In genomic region chr16:54259260-54259659, GRCm38 (mm10) we compare ENCODE assay signal across 24 mouse cellular contexts.
DNase-seq lines count a peak whose midpoint lies in the region; ATAC-seq and TF ChIP-seq lines count a peak whose summit lies in the region.
"Had no signal": no experiment of that assay in that cellular context is flagged by ENCODE, and none has a peak within 500 bp of the region (broad histone marks: within the 10 kb centered on the region; RNA-seq: fewer than 3 reads in every experiment).

No protein-coding gene starts in this region.

- H3K9me3 ChIP-seq in forebrain, embryonic 13.5 days (replicated peaks): no peaks in the 10 kb centered on the region
- no peaks in the 10 kb centered on the region for H3K9me3 ChIP-seq in forebrain, embryonic 12.5 days
- H3K9me3 ChIP-seq in hindbrain, postnatal 0 days (ENCODE audit: low read length): no peaks in the 10 kb centered on the region
- H3K9me3 ChIP-seq in hindbrain, embryonic 16.5 days (ENCODE audit: control insufficient read depth, low read length): no peaks in the 10 kb centered on the region
- no peaks in the 10 kb centered on the region for H3K9me3 ChIP-seq in midbrain, postnatal 0 days (ENCODE audit: low read length)
- H3K9me3 ChIP-seq in midbrain, embryonic 10.5 days (replicated peaks): no peaks in the 10 kb centered on the region
- H3K9me3 ChIP-seq: embryonic facial prominence, embryonic 10.5 days; embryonic facial prominence, embryonic 13.5 days; hindbrain, embryonic 10.5 days; hindbrain, embryonic 13.5 days had no signal

- no peak overlapping the region for H3K9ac ChIP-seq in forebrain, embryonic 13.5 days
- H3K9ac ChIP-seq in forebrain, embryonic 12.5 days: no peak overlapping the region
- H3K9ac ChIP-seq in hindbrain, postnatal 0 days (replicated peaks; ENCODE audit: low read length): no peak overlapping the region
- no peak overlapping the region for H3K9ac ChIP-seq in hindbrain, embryonic 16.5 days (ENCODE audit: low read depth, low read length)
- H3K9ac ChIP-seq in midbrain, postnatal 0 days (replicated peaks; ENCODE audit: low read length, poor library complexity, severe bottlenecking): no peak overlapping the region
- H3K9ac ChIP-seq: embryonic facial prominence, embryonic 13.5 days; hindbrain, embryonic 13.5 days had no signal

- peak; percentile 5 for DNase-seq in hindbrain, postnatal 0 days (ENCODE audit: low spot score)
- DNase-seq in midbrain, postnatal 0 days (ENCODE audit: low spot score): peak; percentile 0
- DNase-seq in midbrain, embryonic 10.5 days (ENCODE audit: low spot score): no peak
- DNase-seq: adrenal gland, postnatal 10 days; adrenal gland, postnatal 36 days; cerebellum, adult 11 months; cerebellum, adult 2 months; cerebellum, postnatal 10 days; cerebellum, postnatal 36 days; embryo, embryonic 11 days; gastrocnemius, adult 2 months; gastrocnemius, postnatal 14 days; heart, adult 11 months had no signal

- H3K4me1 ChIP-seq in forebrain, embryonic 13.5 days: no peaks in the 10 kb centered on the region
- no peaks in the 10 kb centered on the region for H3K4me1 ChIP-seq in forebrain, embryonic 12.5 days
- H3K4me1 ChIP-seq in hindbrain, postnatal 0 days (ENCODE audit: insufficient read depth, low read length): no peaks in the 10 kb centered on the region
- H3K4me1 ChIP-seq in hindbrain, embryonic 16.5 days (ENCODE audit: control insufficient read depth, insufficient read depth, low read depth, low read length): no peaks in the 10 kb centered on the region
- no peaks in the 10 kb centered on the region for H3K4me1 ChIP-seq in midbrain, postnatal 0 days (ENCODE audit: insufficient read depth, low read length)
- H3K4me1 ChIP-seq in midbrain, embryonic 10.5 days: no peaks in the 10 kb centered on the region
- H3K4me1 ChIP-seq: embryonic facial prominence, embryonic 10.5 days; embryonic facial prominence, embryonic 13.5 days; hindbrain, embryonic 10.5 days; hindbrain, embryonic 13.5 days had no signal

- H3K4me3 ChIP-seq in forebrain, embryonic 13.5 days: no peak overlapping the region
- H3K4me3 ChIP-seq in forebrain, embryonic 12.5 days (replicated peaks): no peak overlapping the region
- H3K4me3 ChIP-seq in hindbrain, postnatal 0 days (ENCODE audit: low read length): no peak overlapping the region
- no peak overlapping the region for H3K4me3 ChIP-seq in hindbrain, embryonic 16.5 days (ENCODE audit: low read length)
- no peak overlapping the region for H3K4me3 ChIP-seq in midbrain, postnatal 0 days (ENCODE audit: low read depth, low read length)
- no peak overlapping the region for H3K4me3 ChIP-seq in midbrain, embryonic 10.5 days
- H3K4me3 ChIP-seq: embryonic facial prominence, embryonic 10.5 days; embryonic facial prominence, embryonic 13.5 days; erythroblast, embryonic 14.5 days; gastrocnemius, adult 2 months; hindbrain, embryonic 10.5 days; hindbrain, embryonic 13.5 days had no signal

- no peak overlapping the region for H3K4me2 ChIP-seq in forebrain, embryonic 13.5 days
- no peak overlapping the region for H3K4me2 ChIP-seq in forebrain, embryonic 12.5 days
- H3K4me2 ChIP-seq in hindbrain, postnatal 0 days (ENCODE audit: low read depth, low read length): no peak overlapping the region
- H3K4me2 ChIP-seq in hindbrain, embryonic 16.5 days (ENCODE audit: low read length): no peak overlapping the region
- H3K4me2 ChIP-seq in midbrain, postnatal 0 days (ENCODE audit: low read depth, low read length, poor library complexity, severe bottlenecking): no peak overlapping the region
- H3K4me2 ChIP-seq: embryonic facial prominence, embryonic 13.5 days; heart, embryonic 11.5 days; hindbrain, embryonic 13.5 days had no signal

- H3K27ac ChIP-seq in forebrain, embryonic 13.5 days: no peak overlapping the region
- no peak overlapping the region for H3K27ac ChIP-seq in forebrain, embryonic 12.5 days
- no peak overlapping the region for H3K27ac ChIP-seq in hindbrain, postnatal 0 days
- H3K27ac ChIP-seq in hindbrain, embryonic 16.5 days (ENCODE audit: low read depth, low read length): no peak overlapping the region
- no peak overlapping the region for H3K27ac ChIP-seq in midbrain, postnatal 0 days (ENCODE audit: low read depth, low read length)
- no peak overlapping the region for H3K27ac ChIP-seq in midbrain, embryonic 10.5 days (replicated peaks)
- H3K27ac ChIP-seq: embryonic facial prominence, embryonic 10.5 days; embryonic facial prominence, embryonic 13.5 days; gastrocnemius, adult 2 months; hindbrain, embryonic 10.5 days; hindbrain, embryonic 13.5 days had no signal

- WGBS in forebrain, embryonic 13.5 days: 79% methylated on average over 1 of the region's 1 CpGs
- WGBS in forebrain, embryonic 12.5 days: 88% methylated on average over 1 of the region's 1 CpGs
- WGBS in hindbrain, postnatal 0 days: 80% methylated on average over 1 of the region's 1 CpGs
- 84% methylated on average over 1 of the region's 1 CpGs for WGBS in hindbrain, embryonic 16.5 days
- WGBS in midbrain, postnatal 0 days: 93% methylated on average over 1 of the region's 1 CpGs
- WGBS in midbrain, embryonic 10.5 days: 90% methylated on average over 1 of the region's 1 CpGs

- no peak for TF ChIP-seq CTCF in hindbrain, postnatal 0 days (IDR thresholded peaks at IDR 0.05; ENCODE audit: low read depth)
- no peak for TF ChIP-seq CTCF in midbrain, postnatal 0 days (IDR thresholded peaks at IDR 0.05)

- no peaks in the 10 kb centered on the region for H3K27me3 ChIP-seq in forebrain, embryonic 13.5 days
- no peaks in the 10 kb centered on the region for H3K27me3 ChIP-seq in forebrain, embryonic 12.5 days
- no peaks in the 10 kb centered on the region for H3K27me3 ChIP-seq in hindbrain, postnatal 0 days (ENCODE audit: insufficient read depth, low read length)
- H3K27me3 ChIP-seq in hindbrain, embryonic 16.5 days (replicated peaks; ENCODE audit: control insufficient read depth, insufficient read depth, low read length): no peaks in the 10 kb centered on the region
- no peaks in the 10 kb centered on the region for H3K27me3 ChIP-seq in midbrain, postnatal 0 days (ENCODE audit: insufficient read depth, low read length)
- no peaks in the 10 kb centered on the region for H3K27me3 ChIP-seq in midbrain, embryonic 10.5 days (ENCODE audit: low read depth, poor library complexity, severe bottlenecking)
- H3K27me3 ChIP-seq: embryonic facial prominence, embryonic 13.5 days; hindbrain, embryonic 13.5 days had no signal

- peak; percentile 71; the same call in 1 of the 2 replicates for ATAC-seq in forebrain, embryonic 13.5 days
- ATAC-seq in forebrain, embryonic 12.5 days (ENCODE audit: low FRiP score): no peak
- ATAC-seq in hindbrain, postnatal 0 days: no peak
- ATAC-seq in hindbrain, embryonic 16.5 days: no peak
- ATAC-seq in midbrain, postnatal 0 days (ENCODE audit: low FRiP score): no peak
- no peak for ATAC-seq in activated CD4-positive, CD25-positive, alpha-beta regulatory T cell, adult 4 months
- ATAC-seq: intestine, postnatal 0 days had no signal

- H3K36me3 ChIP-seq in forebrain, embryonic 13.5 days (ENCODE audit: poor library complexity, severe bottlenecking): no peaks in the 10 kb centered on the region
- no peaks in the 10 kb centered on the region for H3K36me3 ChIP-seq in forebrain, embryonic 12.5 days (replicated peaks)
- H3K36me3 ChIP-seq in hindbrain, postnatal 0 days (ENCODE audit: insufficient read depth, low read length): no peaks in the 10 kb centered on the region
- H3K36me3 ChIP-seq in hindbrain, embryonic 16.5 days (ENCODE audit: control insufficient read depth, insufficient read depth, low read length): no peaks in the 10 kb centered on the region
- H3K36me3 ChIP-seq in midbrain, postnatal 0 days (ENCODE audit: insufficient read depth, low read length): no peaks in the 10 kb centered on the region
- H3K36me3 ChIP-seq in midbrain, embryonic 10.5 days: no peaks in the 10 kb centered on the region
- H3K36me3 ChIP-seq: embryonic facial prominence, embryonic 10.5 days; embryonic facial prominence, embryonic 13.5 days; hindbrain, embryonic 10.5 days; hindbrain, embryonic 13.5 days had no signal
